Mouse (Mus musculus) myocyte (in vitro differentiated cells): ENCODE data around the gene Micu2.

ENCODE experiments used
- MYOD1 ChIP-seq, 3 experiments: IDR thresholded peaks; one replicate each; pipeline ENCODE4 v1.6.1; 2011; ENCODE audit warnings: control low read depth in 2 of 3, low read depth in 2 of 3, mild to moderate bottlenecking in 2 of 3, moderate library complexity in 1 of 3; ENCODE audit not compliant: insufficient read length in 2 of 3, control insufficient read depth in 1 of 3
- MYOG ChIP-seq, 3 experiments: IDR thresholded peaks; one replicate each; pipeline ENCODE4 v1.6.1; 2011; ENCODE audit warnings: control low read depth in 2 of 3, low read depth in 2 of 3, mild to moderate bottlenecking in 2 of 3; ENCODE audit not compliant: insufficient read length in 2 of 3, control insufficient read depth in 1 of 3, insufficient read depth in 1 of 3
- POLR2A ChIP-seq: IDR thresholded peaks from one replicate; pipeline ENCODE4 v1.6.1; 2011; ENCODE audit warnings: low read depth, mild to moderate bottlenecking, control low read depth, moderate library complexity; ENCODE audit not compliant: insufficient read length

GRCm38 (mm10) chr14:57910501-57911068, 88.5 kb downstream of the Micu2 start:
- TF ChIP-seq POLR2A = no peak
- TF ChIP-seq MYOD1 (IDR thresholded peaks at IDR 0.05; ENCODE audit: control insufficient read depth in 1 of 3, insufficient read length in 2 of 3, low read depth in 2 of 3) = no peak
- no peak for TF ChIP-seq MYOG (IDR thresholded peaks at IDR 0.05; ENCODE audit: control insufficient read depth in 1 of 3, insufficient read depth in 1 of 3, insufficient read length in 2 of 3, low read depth in 2 of 3)
